Mouse (Mus musculus) myocyte (in vitro differentiated cells): ENCODE results near the gene Fmnl3. TPM values are rescaled to one million over a fixed set of nuclear protein-coding genes. Genes with fewer than 3 reads are reported as not detected.

Experiments
- H3K27me3 ChIP-seq: one replicate; pipeline ENCODE4 v1.6.1; 2011; ENCODE audit not compliant: control insufficient read depth, insufficient read depth, insufficient read length
- H3K36me3 ChIP-seq: one replicate; pipeline ENCODE4 v1.6.1; 2011; ENCODE audit not compliant: control insufficient read depth, insufficient read depth
- H3K4me2 ChIP-seq: one replicate; pipeline ENCODE4 v1.6.1; 2011; ENCODE audit warnings: low read depth, control low read depth
- H3K4me3 ChIP-seq: one replicate; pipeline ENCODE4 v1.5.1; 2011; ENCODE audit warnings: mild to moderate bottlenecking, control low read depth, moderate library complexity
- H3K79me2 ChIP-seq: one replicate; pipeline ENCODE4 v1.6.1; 2011; ENCODE audit not compliant: control insufficient read depth, insufficient read depth
- H3ac ChIP-seq: one replicate; pipeline ENCODE4 v1.6.1; 2011; ENCODE audit not compliant: control insufficient read depth, insufficient read length
- CEBPB ChIP-seq: IDR thresholded peaks from 2 replicates; pipeline ENCODE4 v1.6.1; 2011; ENCODE audit warnings: mild to moderate bottlenecking, moderate library complexity; ENCODE audit not compliant: poor library complexity, insufficient read depth, severe bottlenecking
- E2F4 ChIP-seq: IDR thresholded peaks from one replicate; pipeline ENCODE4 v1.6.1; 2011; ENCODE audit warnings: mild to moderate bottlenecking, control low read depth, moderate library complexity; ENCODE audit not compliant: insufficient read depth
- MAX ChIP-seq: IDR thresholded peaks from one replicate; pipeline ENCODE4 v1.6.1; 2011; ENCODE audit warnings: low read depth, mild to moderate bottlenecking, control low read depth
- MYOD1 ChIP-seq, 3 experiments: IDR thresholded peaks; one replicate each; pipeline ENCODE4 v1.6.1; 2011; ENCODE audit warnings: control low read depth in 2 of 3, low read depth in 2 of 3, mild to moderate bottlenecking in 2 of 3, moderate library complexity in 1 of 3; ENCODE audit not compliant: insufficient read length in 2 of 3, control insufficient read depth in 1 of 3
- MYOG ChIP-seq, 3 experiments: IDR thresholded peaks; one replicate each; pipeline ENCODE4 v1.6.1; 2011; ENCODE audit warnings: control low read depth in 2 of 3, low read depth in 2 of 3, mild to moderate bottlenecking in 2 of 3; ENCODE audit not compliant: insufficient read length in 2 of 3, control insufficient read depth in 1 of 3, insufficient read depth in 1 of 3
- POLR2A ChIP-seq: IDR thresholded peaks from one replicate; pipeline ENCODE4 v1.6.1; 2011; ENCODE audit warnings: low read depth, mild to moderate bottlenecking, control low read depth, moderate library complexity; ENCODE audit not compliant: insufficient read length
- POLR2AphosphoS2 ChIP-seq: IDR thresholded peaks from one replicate; pipeline ENCODE4 v1.6.1; 2011; ENCODE audit warnings: low read depth, control low read depth; ENCODE audit not compliant: insufficient read length
- REST ChIP-seq: IDR thresholded peaks from one replicate; pipeline ENCODE4 v1.6.1; 2011; ENCODE audit warnings: mild to moderate bottlenecking, control low read depth, moderate library complexity; ENCODE audit not compliant: insufficient read depth, insufficient read length
- SRF ChIP-seq: IDR thresholded peaks from one replicate; pipeline ENCODE4 v1.6.1; 2011; ENCODE audit warnings: low read depth; ENCODE audit not compliant: control insufficient read depth, insufficient read length
- TCF12 ChIP-seq: IDR thresholded peaks from one replicate; pipeline ENCODE4 v1.6.1; 2011; ENCODE audit warnings: mild to moderate bottlenecking, control low read depth; ENCODE audit not compliant: poor library complexity, insufficient read depth, severe bottlenecking
- TCF3 ChIP-seq: IDR thresholded peaks from one replicate; pipeline ENCODE4 v1.6.1; 2011; ENCODE audit warnings: low read depth, control low read depth; ENCODE audit not compliant: insufficient read length
- USF1 ChIP-seq: IDR thresholded peaks from one replicate; pipeline ENCODE4 v1.6.1; 2011; ENCODE audit warnings: low read depth, mild to moderate bottlenecking, control low read depth, moderate library complexity
- polyA plus RNA-seq: library from polyadenylated mRNA; unstranded; fragments of >200 nt; fragmentation: generic; extraction: Trizol; gene quantifications from one replicate; pipeline ENCODE4 v1.2.1, GENCODE M21; 2012; ENCODE audit warnings: missing spikeins

Gene Fmnl3
- polyA plus RNA-seq, 1 experiment = 62.6 TPM

DNA sequence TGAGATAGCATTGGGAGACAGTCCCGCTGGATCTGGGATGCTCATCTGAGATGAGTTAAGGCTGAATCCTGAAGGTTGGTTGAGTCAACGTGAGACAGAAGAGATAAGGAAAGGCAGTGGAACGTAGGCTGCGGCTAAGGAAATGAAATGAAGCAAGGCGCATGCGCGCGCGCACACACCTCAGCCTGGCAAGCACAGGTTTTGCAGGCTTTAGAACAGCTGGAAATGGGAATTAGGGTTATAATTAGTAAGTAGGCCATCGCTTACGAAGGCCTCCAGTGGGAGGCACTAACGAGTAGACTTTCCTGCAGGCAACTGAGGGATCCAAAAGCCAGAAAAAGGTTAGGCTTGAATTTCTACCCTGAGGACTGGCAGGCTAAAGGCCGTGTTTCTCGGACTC, 41.5 kb upstream of the Fmnl3 start:
- TF ChIP-seq TCF12 (no peak), POLR2A (no peak), MAX (no peak), E2F4 (no peak), CEBPB (no peak), POLR2AphosphoS2 (no peak), SRF (no peak), USF1 (no peak), MYOD1 (IDR thresholded peaks at IDR 0.05; ENCODE audit: control insufficient read depth in 1 of 3, insufficient read length in 2 of 3, low read depth in 2 of 3) (no peak), MYOG (IDR thresholded peaks at IDR 0.05; ENCODE audit: control insufficient read depth in 1 of 3, insufficient read depth in 1 of 3, insufficient read length in 2 of 3, low read depth in 2 of 3) (no peak), REST (no peak), TCF3 (no peak)
- Histone ChIP-seq H3K36me3 (peaks cover 23% of the 10 kb centered on the region), H3K79me2 (no peaks in the 10 kb centered on the region), H3ac (no peak overlapping the region), H3K27me3 (no peaks in the 10 kb centered on the region), H3K4me2 (no peak overlapping the region), H3K4me3 (no peak overlapping the region)

DNA sequence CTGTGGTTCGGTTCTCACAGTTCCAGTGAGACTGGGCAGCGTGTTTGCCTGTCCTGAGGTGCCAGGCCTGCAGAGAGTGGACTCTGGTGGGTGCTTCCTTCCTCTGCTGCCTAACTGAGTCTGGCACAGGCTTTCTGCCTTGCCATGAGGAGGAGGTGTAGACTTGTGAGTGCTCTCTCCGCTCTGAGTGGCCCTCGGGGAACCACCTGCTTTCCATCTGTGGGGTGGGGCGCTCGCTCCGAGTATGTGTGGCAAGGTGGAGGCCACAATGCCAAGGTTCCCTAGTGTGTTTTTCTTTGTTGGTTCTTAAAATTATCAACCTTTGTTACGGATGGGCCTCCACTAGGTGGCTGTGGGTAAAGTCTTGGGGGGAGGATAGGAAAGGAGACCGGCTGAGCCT, 38.6 kb upstream of the Fmnl3 start:
- Histone ChIP-seq H3K79me2 (peaks cover 7% of the 10 kb centered on the region), H3K36me3 (peaks cover 51% of the 10 kb centered on the region), H3K27me3 (no peaks in the 10 kb centered on the region), H3K4me2 (no peak overlapping the region), H3ac (no peak overlapping the region), H3K4me3 (no peak overlapping the region)
- TF ChIP-seq MYOG (IDR thresholded peaks at IDR 0.05; ENCODE audit: control insufficient read depth in 1 of 3, insufficient read depth in 1 of 3, insufficient read length in 2 of 3, low read depth in 2 of 3) (no peak), POLR2A (peak; percentile 32)

GRCm38 (mm10) chr15:99406986-99407570, 36.8 kb upstream of the Fmnl3 start:
- H3K27me3 ChIP-seq = no peaks in the 10 kb centered on the region
- no peak overlapping the region for H3ac ChIP-seq
- no peak overlapping the region for H3K4me3 ChIP-seq
- no peak for TF ChIP-seq E2F4
- no peak for TF ChIP-seq REST
- peaks cover 25% of the 10 kb centered on the region for H3K79me2 ChIP-seq
- peaks cover 69% of the 10 kb centered on the region for H3K36me3 ChIP-seq
- H3K4me2 ChIP-seq = no peak overlapping the region

- Histone ChIP-seq H3K79me2 (peaks cover 44% of the 10 kb centered on the region), H3K27me3 (no peaks in the 10 kb centered on the region), H3ac (no peak overlapping the region), H3K4me2 (no peak overlapping the region), H3K4me3 (no peak overlapping the region), H3K36me3 (peaks cover 72% of the 10 kb centered on the region)
- TF ChIP-seq E2F4 (no peak), CEBPB (no peak), REST (no peak), TCF3 (no peak), MYOG (IDR thresholded peaks at IDR 0.05; ENCODE audit: control insufficient read depth in 1 of 3, insufficient read depth in 1 of 3, insufficient read length in 2 of 3, low read depth in 2 of 3) (peak in 1 of 3 experiments; percentile 35), POLR2A (no peak), MYOD1 (IDR thresholded peaks at IDR 0.05; ENCODE audit: control insufficient read depth in 1 of 3, insufficient read length in 2 of 3, low read depth in 2 of 3) (peak in 1 of 3 experiments; percentile 8), POLR2AphosphoS2 (peak; percentile 46), TCF12 (no peak), USF1 (no peak), SRF (no peak), MAX (no peak)
Measured at GRCm38 (mm10) chr15:99405150-99405549, 34.9 kb upstream of the Fmnl3 start.

DNA sequence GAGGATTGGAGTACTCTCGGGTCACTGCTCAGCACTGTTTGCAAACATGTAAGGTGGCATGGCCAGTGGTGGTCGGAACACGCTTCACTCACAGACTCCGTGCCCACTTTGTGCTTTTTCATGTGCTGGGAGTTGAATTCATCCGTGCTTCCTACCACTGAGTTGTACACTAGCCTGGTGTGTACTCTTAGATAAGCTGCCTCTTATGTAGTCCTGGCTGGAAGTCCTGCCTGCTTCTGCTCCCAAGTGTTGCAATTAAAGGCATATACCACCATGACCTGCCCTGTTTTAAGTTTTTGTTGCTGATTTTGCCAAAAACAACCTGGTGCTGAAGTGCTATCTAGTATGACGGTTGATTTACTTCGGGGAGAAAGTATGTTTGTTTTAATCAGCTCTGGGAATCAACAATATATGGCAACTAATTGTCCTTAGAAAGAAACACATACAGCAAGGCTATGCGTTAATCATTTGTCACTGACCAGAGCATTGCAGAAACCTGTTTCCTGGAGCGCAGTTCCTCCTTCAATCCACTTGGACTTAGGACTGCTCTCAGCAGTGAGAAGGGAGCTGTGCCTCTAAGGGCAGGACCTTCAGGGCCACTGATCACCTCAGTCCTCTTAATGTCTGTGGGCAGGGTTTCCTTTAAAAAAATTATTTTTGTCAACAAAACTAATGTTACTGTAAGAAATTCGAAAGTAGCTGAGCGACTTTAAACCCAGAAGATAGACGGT, 33.0 kb upstream of the Fmnl3 start:
- Histone ChIP-seq H3K36me3 (peaks cover 65% of the 10 kb centered on the region), H3K4me2 (no peak overlapping the region), H3K4me3 (no peak overlapping the region), H3K79me2 (peaks cover 63% of the 10 kb centered on the region), H3K27me3 (no peaks in the 10 kb centered on the region), H3ac (no peak overlapping the region)
- TF ChIP-seq POLR2A (peak; percentile 43), POLR2AphosphoS2 (peak; percentile 46), TCF3 (no peak)
